Mouse (Mus musculus): Measurements from ENCODE around the gene Slc25a47.

Gene Slc25a47

GRCm38 (mm10) chr12:108865007-108865494 is 29.2 kb downstream of the Slc25a47 start:
- DNase-seq = no peak

- peak; percentile 42 to 59 for DNase-seq
These were observed 33.7 kb downstream of the Slc25a47 start for GRCm38 (mm10) chr12:108869575-108869974.

DNA sequence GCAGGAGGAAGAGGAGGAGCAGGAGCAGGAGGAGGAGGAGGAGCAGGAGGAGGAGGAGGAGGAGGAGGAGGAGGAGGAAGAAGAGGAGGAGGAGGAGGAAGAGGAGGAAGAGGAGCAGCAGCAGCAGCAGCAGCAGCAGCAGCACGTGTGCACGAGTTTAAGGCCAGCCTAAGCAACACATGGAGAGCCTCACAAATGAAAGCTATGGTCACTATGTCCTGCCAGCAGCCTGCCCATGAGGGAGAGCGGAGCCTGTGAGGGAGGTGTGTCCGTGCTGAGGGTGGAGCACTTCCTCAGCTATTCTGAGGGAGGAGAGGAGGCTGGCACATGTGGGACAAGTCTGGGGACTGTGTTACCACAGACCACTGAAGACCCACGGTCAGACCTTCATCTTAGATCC is 37.3 kb downstream of the Slc25a47 start:
- no peak for DNase-seq

GRCm38 (mm10) chr12:108879138-108879537 is 43.3 kb downstream of the Slc25a47 start:
- no peak for DNase-seq

GRCm38 (mm10) chr12:108880606-108881005 is 44.8 kb downstream of the Slc25a47 start:
- no peak for DNase-seq

DNA sequence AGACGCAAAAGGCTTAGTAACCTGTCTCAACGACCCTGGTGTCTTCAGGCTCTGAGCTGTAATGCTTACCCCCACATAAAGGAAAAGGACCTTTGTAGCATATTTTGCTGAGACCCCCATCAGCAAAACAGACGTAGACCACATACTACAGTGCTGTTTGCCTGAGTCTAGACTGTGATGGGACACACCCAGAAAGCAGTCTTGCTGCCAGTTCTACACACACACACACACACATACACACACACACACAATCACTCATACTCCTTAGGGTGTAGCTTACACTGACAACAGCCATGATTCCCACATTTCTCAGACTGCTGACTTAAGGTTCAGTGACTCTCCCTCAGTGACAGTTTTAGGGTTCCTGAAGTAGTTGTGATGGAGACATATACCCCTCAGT is 45.3 kb downstream of the Slc25a47 start:
- no peak for DNase-seq

GRCm38 (mm10) chr12:108882776-108883175 is 46.9 kb downstream of the Slc25a47 start:
- no peak for DNase-seq

- no peak for DNase-seq
These were observed 50.1 kb downstream of the Slc25a47 start for GRCm38 (mm10) chr12:108885906-108886305.

DNA sequence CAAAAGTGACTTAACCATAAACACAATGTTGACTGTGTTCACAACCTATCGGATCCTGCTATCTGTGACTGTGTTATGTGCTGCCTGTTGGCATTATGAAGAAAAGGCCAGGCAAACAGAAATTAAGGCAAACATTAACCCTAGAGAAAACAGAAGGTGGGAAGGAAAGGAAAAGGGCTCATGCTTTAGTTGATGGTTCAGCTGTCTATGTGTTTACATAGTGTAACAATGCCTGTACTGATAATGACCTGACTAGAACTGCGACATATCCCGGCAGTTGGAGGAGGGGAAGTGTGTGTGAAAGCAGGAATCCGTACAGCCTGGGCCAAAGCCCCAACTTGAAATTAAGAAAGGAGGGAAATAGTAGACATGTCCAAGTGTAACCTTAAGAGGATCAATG is 51.2 kb downstream of the Slc25a47 start:
- DNase-seq = no peak

GRCm38 (mm10) chr12:108888632-108889031 is 52.8 kb downstream of the Slc25a47 start:
- DNase-seq = no peak

GRCm38 (mm10) chr12:108892989-108893714 is 57.3 kb downstream of the Slc25a47 start, which contains the start of gene Wdr25:
Wdr25 (plus strand) TSS chr12:108893631.
- no peak for DNase-seq

DNA sequence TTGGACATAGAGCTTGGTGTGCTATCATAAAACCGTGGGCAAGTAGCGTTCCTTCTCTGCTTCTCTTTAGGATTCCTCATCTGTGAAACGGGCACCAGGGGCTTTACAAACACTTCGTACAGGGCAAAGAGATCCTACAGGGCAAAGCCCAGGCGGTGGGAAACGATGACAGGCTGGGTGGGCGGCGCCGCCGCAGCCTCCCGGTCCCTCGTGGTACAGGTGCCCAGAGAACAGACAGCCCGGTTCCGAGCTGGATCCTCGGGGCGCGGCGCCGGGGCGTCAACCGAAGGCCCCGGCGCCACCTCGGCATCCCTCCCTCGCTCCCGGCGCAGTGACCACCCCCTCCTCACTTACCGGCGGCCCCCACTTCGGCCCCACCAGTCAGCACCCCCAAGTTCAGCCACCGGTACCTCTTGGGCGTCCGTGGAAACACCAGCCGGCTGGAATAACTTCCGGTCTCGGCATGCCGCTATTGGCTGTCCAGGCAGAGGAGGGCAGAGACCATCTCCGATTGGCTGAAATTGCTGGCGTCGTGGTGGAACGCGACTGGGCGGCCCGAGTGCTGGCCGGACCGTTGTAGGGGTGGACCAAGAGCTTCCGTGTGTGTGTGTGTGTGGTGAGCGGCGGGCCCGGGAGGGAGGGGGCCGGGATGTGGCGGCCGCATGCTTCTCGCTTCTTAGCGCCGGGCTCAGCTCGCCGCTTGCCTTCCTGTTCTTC is 58.0 kb downstream of the Slc25a47 start, which contains the start of gene Wars:
TSS of gene Wars (minus strand) at position 460 of the 717 bp plus-strand sequence.
- DNase-seq = peak; percentile 96 to 98

DNA sequence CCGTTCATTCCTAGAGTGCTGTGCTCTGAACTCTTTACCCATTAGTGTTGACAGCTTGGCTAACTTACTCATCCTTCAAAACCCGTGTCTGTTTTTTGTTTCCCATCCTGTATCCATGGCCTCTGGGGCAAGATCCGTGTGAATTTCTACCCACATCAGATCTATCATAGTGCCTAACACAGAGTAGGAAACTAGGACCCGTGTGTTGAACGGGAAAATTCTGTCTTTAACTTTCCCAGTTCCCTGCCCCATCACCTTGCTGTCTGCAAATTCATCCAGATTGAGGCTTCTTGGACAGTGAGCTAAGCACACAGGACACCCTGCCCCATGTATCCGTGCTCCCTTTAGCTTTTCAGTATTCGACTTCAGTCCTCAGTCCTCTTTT is 58.6 kb downstream of the Slc25a47 start:
- DNase-seq = no peak

- DNase-seq = peak; percentile 58 to 61
These were observed 60.2 kb downstream of the Slc25a47 start for GRCm38 (mm10) chr12:108896006-108896405.

DNA sequence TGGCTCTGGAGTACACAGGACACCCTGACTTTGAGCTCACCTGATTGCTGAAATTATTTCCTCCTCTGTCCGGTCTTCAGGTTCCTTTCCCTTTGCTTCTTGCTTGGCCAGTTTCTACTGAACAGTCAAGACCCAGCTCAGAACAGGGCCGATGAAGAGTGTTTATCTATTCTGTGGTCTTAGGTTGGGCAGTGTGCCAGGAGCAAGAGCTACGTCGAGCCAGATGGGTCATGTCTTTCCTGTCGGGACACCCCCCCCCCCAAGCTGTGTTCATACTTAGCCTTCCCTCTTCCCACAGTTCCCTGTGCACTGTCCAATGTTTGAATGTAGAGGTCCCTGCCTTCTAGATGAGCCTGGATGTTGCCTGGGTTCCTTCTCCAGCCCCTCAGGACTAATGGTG is 65.5 kb downstream of the Slc25a47 start:
- DNase-seq = no peak

GRCm38 (mm10) chr12:108902940-108903339 is 67.1 kb downstream of the Slc25a47 start:
- DNase-seq = peak; percentile 69 to 76

DNA sequence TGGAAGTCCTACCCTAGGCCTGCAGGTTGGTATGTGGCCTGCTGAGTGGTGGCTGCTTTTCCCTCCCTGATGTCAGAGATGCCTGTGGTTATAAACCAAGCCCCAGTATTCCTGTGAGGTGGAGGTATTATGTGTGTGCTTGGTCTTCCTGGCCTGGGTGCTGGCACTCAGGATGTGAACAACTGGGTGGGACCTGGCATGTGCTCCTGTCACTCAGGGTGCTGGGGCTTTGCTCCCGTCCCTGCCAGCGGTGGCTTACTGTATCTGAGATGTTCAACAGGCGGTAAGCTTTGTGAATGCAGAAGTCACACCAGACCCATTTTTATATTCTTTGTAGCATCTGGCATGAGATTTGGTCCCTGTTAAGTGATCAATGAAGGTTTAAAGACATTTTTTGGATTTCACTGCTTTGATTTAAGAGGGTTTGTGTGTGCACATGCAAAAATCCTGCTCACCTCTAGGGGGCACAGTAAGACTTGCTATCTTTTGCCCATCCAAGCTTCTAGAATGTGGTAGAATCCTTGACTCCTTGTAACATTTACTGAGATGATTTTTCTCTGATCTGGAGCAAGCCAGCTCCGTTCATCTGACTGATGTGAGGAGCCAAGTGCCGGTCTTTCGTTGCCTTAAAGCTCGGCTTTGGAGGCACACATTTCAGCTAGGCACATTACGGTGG is 67.9 kb downstream of the Slc25a47 start:
- DNase-seq = peak; percentile 85 to 90

GRCm38 (mm10) chr12:108904276-108904653 is 68.4 kb downstream of the Slc25a47 start:
- peak; percentile 34 for DNase-seq

- DNase-seq = peak; percentile 55 to 73
These were observed 69.9 kb downstream of the Slc25a47 start for GRCm38 (mm10) chr12:108905620-108906302.

DNA sequence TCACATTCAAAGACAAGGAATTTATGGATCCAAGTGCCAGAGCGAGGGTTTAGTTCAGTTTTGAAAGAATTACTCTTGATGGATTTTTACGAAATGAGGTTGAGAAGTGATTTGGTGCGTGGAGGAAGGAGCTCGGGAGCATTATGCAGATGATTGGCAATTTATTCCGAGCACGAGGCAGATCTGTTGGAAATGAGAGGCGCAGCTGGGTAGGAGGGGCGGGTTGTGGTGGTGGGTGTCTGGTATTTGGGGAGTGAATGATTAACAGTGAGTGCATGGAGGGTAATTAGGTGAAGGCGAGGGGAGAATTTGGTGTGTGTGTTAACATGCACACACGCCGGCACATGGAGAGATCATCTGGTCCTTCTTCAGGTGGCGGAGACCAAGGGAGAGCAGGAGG is 70.6 kb downstream of the Slc25a47 start:
- no peak for DNase-seq

Data from cerebellum, postnatal 10 days (tissue).